Mouse (Mus musculus) heart, postnatal 14 days (tissue): ENCODE measurements around the gene Slc7a5. TPM values are rescaled to one million over a fixed set of nuclear protein-coding genes. Genes with fewer than 3 reads are reported as not detected.

Experiments
- DNase-seq, 2 experiments: peaks; one replicate each; pipeline ENCODE4 v3.0.0; 2021 to 2022
- intact Hi-C: fragments of 180-260 bp; cut with DNase I; formaldehyde crosslinking; loops from one replicate; pipeline ENCODE4 v1.15.1; 2025
- total RNA-seq, 2 experiments: library from RNA; stranded (reverse); gene quantifications; 2 replicates each; pipeline ENCODE4 v1.2.3; 2021

Gene Slc7a5
- total RNA-seq, 2 experiments from 2014 or later: 6.7 to 7.0 TPM

GRCm38 (mm10) chr8:121911400-121911799, 3.9 kb upstream of the Slc7a5 start:
- DNase-seq: no peak
- intact Hi-C loops: no loop called here

GRCm38 (mm10) chr8:121909663-121910062, 2.2 kb upstream of the Slc7a5 start:
- DNase-seq: peak; percentile 80 to 86
- intact Hi-C loops: loop anchor here (1.0 kb wide), 2 partner anchors 35 to 59 kb away; no protein-coding TSS in a partner anchor

GRCm38 (mm10) chr8:121909148-121909541, 1.7 kb upstream of the Slc7a5 start:
- intact Hi-C loops: loop anchor here (1.0 kb wide), 2 partner anchors 35 to 59 kb away; no protein-coding TSS in a partner anchor

GRCm38 (mm10) chr8:121908378-121909147, 1.1 kb upstream of the Slc7a5 start:
- no peak for DNase-seq
- intact Hi-C loops: loop anchor here (1.0 kb wide), 2 partner anchors 34 to 58 kb away; no protein-coding TSS in a partner anchor

More at GRCm38 (mm10) chr8:121909148-121909541, 1.7 kb upstream of the Slc7a5 start:
- no peak for DNase-seq

- peak in 1 of 2 experiments; percentile 43 for DNase-seq
- intact Hi-C loops: no loop called here
Measured at GRCm38 (mm10) chr8:121906542-121907512, 667 bp downstream of the Slc7a5 start.

- intact Hi-C loops: no loop called here
- no peak for DNase-seq
Measured at GRCm38 (mm10) chr8:121905864-121906263, 1.6 kb downstream of the Slc7a5 start.

GRCm38 (mm10) chr8:121905420-121905819, 2.1 kb downstream of the Slc7a5 start:
- intact Hi-C loops: no loop called here
- DNase-seq: no peak

- DNase-seq: no peak
- intact Hi-C loops: no loop called here
Measured at GRCm38 (mm10) chr8:121904999-121905398, 2.5 kb downstream of the Slc7a5 start.

GRCm38 (mm10) chr8:121903977-121904376, 3.5 kb downstream of the Slc7a5 start:
- DNase-seq: no peak
- intact Hi-C loops: no loop called here

GRCm38 (mm10) chr8:121901498-121902236, 5.8 kb downstream of the Slc7a5 start:
- DNase-seq: peak; percentile 16 to 27
- intact Hi-C loops: no loop called here

GRCm38 (mm10) chr8:121899180-121900044, 8.1 kb downstream of the Slc7a5 start:
- intact Hi-C loops: no loop called here
- no peak for DNase-seq

GRCm38 (mm10) chr8:121898401-121898931, 9.0 kb downstream of the Slc7a5 start:
- intact Hi-C loops: no loop called here
- DNase-seq: peak; percentile 68 to 72

- DNase-seq: no peak
- intact Hi-C loops: no loop called here
Measured at GRCm38 (mm10) chr8:121897871-121898381, 9.6 kb downstream of the Slc7a5 start.

GRCm38 (mm10) chr8:121897205-121897604, 10.3 kb downstream of the Slc7a5 start:
- intact Hi-C loops: no loop called here
- DNase-seq: no peak

- intact Hi-C loops: no loop called here
- DNase-seq: no peak
Measured at GRCm38 (mm10) chr8:121896476-121897145, 10.9 kb downstream of the Slc7a5 start.

GRCm38 (mm10) chr8:121895910-121896309, 11.6 kb downstream of the Slc7a5 start:
- no peak for DNase-seq
- intact Hi-C loops: no loop called here

GRCm38 (mm10) chr8:121892875-121893274, 14.6 kb downstream of the Slc7a5 start:
- intact Hi-C loops: no loop called here
- DNase-seq: no peak
